Mouse (Mus musculus) C2C12 (cell line): ENCODE data around the gene Leo1. TPM values are rescaled to one million over a fixed set of nuclear protein-coding genes. Genes with fewer than 3 reads are reported as not detected.

Experiments
- H3K27me3 ChIP-seq: one replicate; pipeline ENCODE4 v1.6.1; 2011; ENCODE audit not compliant: control insufficient read depth, insufficient read depth, insufficient read length
- H3K36me3 ChIP-seq: one replicate; pipeline ENCODE4 v1.6.1; 2011; ENCODE audit not compliant: control insufficient read depth, insufficient read depth
- H3K4me3 ChIP-seq: one replicate; pipeline ENCODE4 v1.5.1; 2011; ENCODE audit warnings: mild to moderate bottlenecking, control low read depth; ENCODE audit not compliant: poor library complexity, insufficient read depth, severe bottlenecking
- H3K79me2 ChIP-seq: one replicate; pipeline ENCODE4 v1.6.1; 2011; ENCODE audit not compliant: control insufficient read depth, insufficient read depth
- H3K79me3 ChIP-seq: one replicate; pipeline ENCODE4 v1.6.1; 2011; ENCODE audit warnings: low read depth, control low read depth
- H3ac ChIP-seq: one replicate; pipeline ENCODE3; 2011; ENCODE audit warnings: low read depth; ENCODE audit not compliant: control insufficient read depth, insufficient read length
- CEBPB ChIP-seq: IDR thresholded peaks from one replicate; pipeline ENCODE4 v1.6.1; 2011; ENCODE audit warnings: low read depth, mild to moderate bottlenecking, control low read depth, moderate library complexity
- CTCF ChIP-seq: IDR thresholded peaks from one replicate; pipeline ENCODE4 v1.5.1; 2011; ENCODE audit not compliant: control insufficient read depth, insufficient read depth, insufficient read length
- FOSL1 ChIP-seq: IDR thresholded peaks from one replicate; pipeline ENCODE4 v1.8.0; 2011; ENCODE audit warnings: mild to moderate bottlenecking, low read length; ENCODE audit not compliant: poor library complexity, insufficient read depth, severe bottlenecking
- MAX ChIP-seq: IDR thresholded peaks from one replicate; pipeline ENCODE4 v1.6.1; 2011; ENCODE audit warnings: mild to moderate bottlenecking, control low read depth
- MYOD1 ChIP-seq: IDR thresholded peaks from one replicate; pipeline ENCODE4 v1.6.1; 2011; ENCODE audit warnings: low read depth; ENCODE audit not compliant: control insufficient read depth, insufficient read length
- MYOG ChIP-seq: IDR thresholded peaks from one replicate; pipeline ENCODE4 v1.6.1; 2011; ENCODE audit not compliant: control insufficient read depth, insufficient read length; ENCODE audit errors: extremely low read depth
- USF1 ChIP-seq: IDR thresholded peaks from one replicate; pipeline ENCODE4 v1.6.1; 2011; ENCODE audit warnings: low read depth, mild to moderate bottlenecking, control low read depth, moderate library complexity
- long read RNA-seq, 2 experiments: library from polyadenylated mRNA; unstranded; transcript quantifications; one replicate each; pipeline ENCODE4 v2.0.0; 2019 to 2020
- polyA plus RNA-seq: library from polyadenylated mRNA; unstranded; fragments of >200 nt; fragmentation: generic; extraction: Trizol; gene quantifications from one replicate; pipeline ENCODE4 v1.2.1, GENCODE M21; 2012; ENCODE audit warnings: missing spikeins

Gene Leo1
- 16.4 TPM for polyA plus RNA-seq
- long read RNA-seq, experiment 1, transcript Leo1-201 (12 exons, 2,180 nt), result major isoform, 22 of 32 reads
- long read RNA-seq, experiment 1, partial matches to known transcripts, result 9 of 32 reads
- long read RNA-seq, experiment 1, other reads (novel, unspliced or antisense), result 1 of 32 reads
- long read RNA-seq, experiment 2, transcript Leo1-201 (12 exons, 2,180 nt), result major isoform, 45 of 75 reads
- long read RNA-seq, experiment 2, partial matches to known transcripts, result 27 of 75 reads
- long read RNA-seq, experiment 2, other reads (novel, unspliced or antisense), result 3 of 75 reads

DNA sequence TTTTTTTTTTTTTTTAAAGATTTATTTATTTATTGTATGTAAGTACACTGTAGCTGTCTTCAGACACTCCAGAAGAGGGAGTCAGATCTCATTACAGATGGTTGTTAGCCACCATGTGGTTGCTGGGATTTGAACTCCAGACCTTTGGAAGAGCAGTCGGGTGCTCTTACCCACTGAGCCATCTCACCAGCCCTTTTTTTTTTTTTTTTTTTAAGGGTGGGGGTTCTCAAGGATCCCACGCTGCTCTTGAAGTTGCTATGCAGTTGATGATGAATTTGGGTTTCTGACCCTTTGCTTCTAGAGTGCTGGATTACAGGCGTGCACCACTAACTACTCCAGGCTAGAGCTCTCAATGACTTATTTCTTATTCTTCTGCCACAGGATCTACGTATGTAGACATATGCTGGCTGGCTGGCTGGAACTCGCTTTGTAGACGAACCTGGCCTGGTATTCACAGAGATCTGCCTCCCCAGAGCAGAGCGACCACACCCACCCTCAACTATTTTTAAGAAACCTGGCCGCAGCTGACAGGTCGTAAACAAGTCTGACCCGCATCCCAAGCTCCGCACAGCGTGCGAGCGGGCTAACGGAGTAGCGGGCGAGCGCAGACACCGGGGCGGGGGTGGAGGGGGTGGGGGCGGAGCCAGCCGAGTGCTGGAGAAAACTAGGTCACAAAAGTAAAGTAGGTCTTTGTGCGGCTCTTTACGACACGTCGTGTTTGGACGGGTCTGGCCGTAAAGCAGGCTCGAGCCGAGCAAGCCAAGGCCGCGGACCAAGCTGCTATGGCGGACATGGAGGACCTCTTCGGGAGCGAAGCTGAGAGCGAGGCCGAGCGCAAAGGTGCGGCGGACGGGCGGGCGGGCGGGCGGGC is at the start of gene Leo1:
Gene Leo1, plus strand, starts transcription at position 729 of the 871 bp plus-strand sequence.
- H3ac ChIP-seq, result peak within 1 kb of the TSS; percentile 69
- H3K4me3 ChIP-seq, result peak within 1 kb of the TSS; percentile 51
- peaks cover 41% of the 10 kb centered on the region for H3K79me2 ChIP-seq
- no peak for TF ChIP-seq MYOD1
- H3K79me3 ChIP-seq, result peaks cover 29% of the 10 kb centered on the region
- H3K27me3 ChIP-seq, result no peaks in the 10 kb centered on the region
- peaks cover 6% of the 10 kb centered on the region for H3K36me3 ChIP-seq

DNA sequence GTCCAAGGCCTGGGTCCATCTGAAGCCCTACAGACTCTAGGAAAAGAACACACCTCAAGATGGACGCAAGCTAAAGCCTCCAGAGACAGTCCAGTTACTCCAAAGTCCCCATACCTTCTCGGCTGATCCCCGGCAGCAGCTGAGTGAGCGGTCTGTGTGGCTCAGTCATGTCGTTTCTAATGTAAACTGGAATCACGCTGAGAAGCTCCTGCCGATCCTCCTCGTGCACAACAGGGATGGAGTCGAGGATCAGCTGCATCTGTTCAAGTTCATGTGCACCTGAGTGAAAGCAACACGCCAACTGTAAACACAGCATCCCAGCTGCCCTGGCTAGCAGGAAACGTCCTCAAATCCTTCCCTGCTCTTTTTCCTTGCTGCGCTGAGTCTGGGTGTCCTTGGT is 48.1 kb upstream of the Leo1 start:
- H3K27me3 ChIP-seq, result no peaks in the 10 kb centered on the region
- H3K79me2 ChIP-seq, result peaks cover 59% of the 10 kb centered on the region
- H3K36me3 ChIP-seq, result peaks cover 86% of the 10 kb centered on the region
- no peak overlapping the region for H3K4me3 ChIP-seq
- H3ac ChIP-seq, result no peak overlapping the region
- peaks cover 46% of the 10 kb centered on the region for H3K79me3 ChIP-seq
- TF ChIP-seq CTCF (no peak), MYOD1 (no peak)

GRCm38 (mm10) chr9:75395971-75396370 is 45.4 kb upstream of the Leo1 start:
- H3K79me3 ChIP-seq, result peaks cover 71% of the 10 kb centered on the region

GRCm38 (mm10) chr9:75399069-75399468 is 42.3 kb upstream of the Leo1 start:
- peaks cover 100% of the 10 kb centered on the region for H3K79me2 ChIP-seq
- H3K79me3 ChIP-seq, result peaks cover 94% of the 10 kb centered on the region
- TF ChIP-seq CTCF, result no peak
- TF ChIP-seq MYOG, result no peak
- TF ChIP-seq CEBPB, result no peak
- TF ChIP-seq MAX, result no peak
- no peak for TF ChIP-seq FOSL1
- TF ChIP-seq MYOD1, result no peak
- H3K36me3 ChIP-seq, result peaks cover 33% of the 10 kb centered on the region
- H3K27me3 ChIP-seq, result no peaks in the 10 kb centered on the region
- no peak overlapping the region for H3ac ChIP-seq
- no peak overlapping the region for H3K4me3 ChIP-seq

More at GRCm38 (mm10) chr9:75395971-75396370, 45.4 kb upstream of the Leo1 start:
- Histone ChIP-seq H3K4me3 (no peak overlapping the region), H3ac (no peak overlapping the region), H3K36me3 (peaks cover 61% of the 10 kb centered on the region), H3K79me2 (peaks cover 83% of the 10 kb centered on the region), H3K27me3 (no peaks in the 10 kb centered on the region)
- TF ChIP-seq CTCF (no peak), MYOG (no peak), FOSL1 (no peak), MAX (no peak), USF1 (no peak), MYOD1 (no peak), CEBPB (no peak)

GRCm38 (mm10) chr9:75400639-75401038 is 40.7 kb upstream of the Leo1 start:
- Histone ChIP-seq H3ac (no peak overlapping the region), H3K36me3 (peaks cover 17% of the 10 kb centered on the region), H3K4me3 (no peak overlapping the region), H3K79me2 (peaks cover 100% of the 10 kb centered on the region), H3K79me3 (peaks cover 96% of the 10 kb centered on the region), H3K27me3 (no peaks in the 10 kb centered on the region)
- no peak for TF ChIP-seq CTCF
